ENCODE assay signal across 9 mouse cellular contexts in genomic region chr12:15535822-15536221, GRCm38 (mm10).
A peak's percentile ranks its signal among the peaks of the same experiment; 100 is the strongest.
DNase-seq lines count a peak whose midpoint lies in the region; ATAC-seq and TF ChIP-seq lines count a peak whose summit lies in the region.
"Had no signal": no experiment of that assay in that cellular context is flagged by ENCODE, and none has a peak within 500 bp of the region (broad histone marks: within the 10 kb centered on the region; RNA-seq: fewer than 3 reads in every experiment).

No protein-coding gene starts in this region.

- intact Hi-C loops in heart, postnatal 14 days (cut with DNase I) = loop anchor here (1.0 to 10.0 kb wide), 6 partner anchors 66 to 997 kb away; no protein-coding TSS in a partner anchor

- no peaks in the 10 kb centered on the region for H3K27me3 ChIP-seq in E14TG2a.4 (ENCODE audit: insufficient read depth, low read length)
- H3K27me3 ChIP-seq: limb, embryonic 15.5 days had no signal

- no peak overlapping the region for H3K4me3 ChIP-seq in E14TG2a.4 (replicated peaks; ENCODE audit: low read length)
- H3K4me3 ChIP-seq in embryonic fibroblast, embryonic 13.5 days (ENCODE audit: insufficient read depth, low read length) = no peak overlapping the region
- H3K4me3 ChIP-seq: limb, embryonic 15.5 days had no signal

- H3K36me3 ChIP-seq in E14TG2a.4 (ENCODE audit: insufficient read depth, low read length) = no peaks in the 10 kb centered on the region
- H3K36me3 ChIP-seq: limb, embryonic 15.5 days had no signal

- ATAC-seq in megakaryocyte-erythroid progenitor cell, adult 5-6 weeks (replicated peaks; ENCODE audit: low FRiP score, low TSS enrichment, poor library complexity, severe bottlenecking) = peak; percentile 74

- peaks cover 7% of the 10 kb centered on the region; the same call in 1 of the 2 replicates for H3K9me3 ChIP-seq in E14TG2a.4 (ENCODE audit: low read length)
- H3K9me3 ChIP-seq: limb, embryonic 15.5 days had no signal

- no peak overlapping the region for H3K27ac ChIP-seq in embryonic fibroblast, embryonic 13.5 days (ENCODE audit: insufficient read depth, low read length)
- H3K27ac ChIP-seq: limb, embryonic 15.5 days had no signal

- peak; percentile 83 to 89 for DNase-seq in adrenal gland, postnatal 36 days
- peak; percentile 86 to 91 for DNase-seq in heart, postnatal 14 days
- peak; percentile 81 to 90 for DNase-seq in layer of hippocampus, postnatal 14 days (ENCODE audit: low spot score in 2 of 2)
- peak; percentile 86 for DNase-seq in right cerebral cortex, postnatal 14 days
- DNase-seq in urinary bladder, postnatal 36 days (ENCODE audit: low spot score in 2 of 2) = peak; percentile 73 to 80

- TF ChIP-seq POLR2A in embryonic fibroblast, embryonic 13.5 days (IDR thresholded peaks at IDR 0.05; ENCODE audit: low read depth, low read length) = no peak

- TF ChIP-seq CTCF in E14TG2a.4 (conservative IDR thresholded peaks at IDR 0.05; ENCODE audit: low read length) = peak; percentile 21; the same call in 1 of the 2 replicates
- TF ChIP-seq CTCF in embryonic fibroblast, embryonic 13.5 days (IDR thresholded peaks at IDR 0.05; ENCODE audit: borderline replicate concordance, insufficient read depth, low read length) = peak; percentile 69

- no peaks in the 10 kb centered on the region for H3K4me1 ChIP-seq in E14TG2a.4 (replicated peaks; ENCODE audit: low read depth, low read length)
- H3K4me1 ChIP-seq in embryonic fibroblast, embryonic 13.5 days (ENCODE audit: control insufficient read depth, insufficient read depth, low read length) = peaks cover 2% of the 10 kb centered on the region; the same call in 1 of the 2 replicates
